Mouse (Mus musculus): ENCODE data around the gene Oca2. TPM values are rescaled to one million over a fixed set of nuclear protein-coding genes. Genes with fewer than 3 reads are reported as not detected.

The Oca2 gene
- polyA plus RNA-seq (2011; ENCODE audit: insufficient read depth, insufficient read length, low read depth, missing spikeins), result not detected in 2 replicates

- no peak within 1 kb of the TSS for H3K9ac ChIP-seq (ENCODE audit: low read depth, poor library complexity, severe bottlenecking)
- H3K27me3 ChIP-seq (ENCODE audit: control insufficient read depth, insufficient read depth, low read length, poor library complexity, severe bottlenecking), result no peaks in the 10 kb centered on the region
- H3K27ac ChIP-seq (ENCODE audit: insufficient read depth, low read length), result no peak within 1 kb of the TSS
- H3K4me1 ChIP-seq (ENCODE audit: control insufficient read depth, insufficient read depth, low read length), result no peaks in the 10 kb centered on the region
- no peaks in the 10 kb centered on the region for H3K9me3 ChIP-seq (replicated peaks; ENCODE audit: control insufficient read depth, insufficient read depth, low read length, poor library complexity, severe bottlenecking)
- H3K4me3 ChIP-seq (ENCODE audit: low read depth, low read length), result no peak within 1 kb of the TSS
- TF ChIP-seq EP300 (IDR thresholded peaks at IDR 0.05; ENCODE audit: insufficient read depth, low read depth, low read length) (no peak), CTCF (IDR thresholded peaks at IDR 0.05; ENCODE audit: low read depth, low read length) (no peak), POLR2A (IDR thresholded peaks at IDR 0.05; ENCODE audit: insufficient read depth, low read length) (no peak)
- no peaks in the 10 kb centered on the region for H3K36me3 ChIP-seq (ENCODE audit: control insufficient read depth, insufficient read depth, low read length, poor library complexity, severe bottlenecking)
These were observed at the start of gene Oca2 for GRCm38 (mm10) chr7:56239543-56239942. Gene Oca2 (plus strand): TSS chr7:56239760.

GRCm38 (mm10) chr7:56191041-56191440, 48.5 kb upstream of the Oca2 start:
- Histone ChIP-seq H3K36me3 (ENCODE audit: control insufficient read depth, insufficient read depth, low read length, poor library complexity, severe bottlenecking) (peaks cover 3% of the 10 kb centered on the region; the same call in 1 of the 2 replicates), H3K27me3 (ENCODE audit: control insufficient read depth, insufficient read depth, low read length, poor library complexity, severe bottlenecking) (no peaks in the 10 kb centered on the region), H3K4me1 (ENCODE audit: control insufficient read depth, insufficient read depth, low read length) (no peaks in the 10 kb centered on the region), H3K9ac (ENCODE audit: low read depth, poor library complexity, severe bottlenecking) (no peak overlapping the region), H3K27ac (ENCODE audit: insufficient read depth, low read length) (no peak overlapping the region), H3K4me3 (ENCODE audit: low read depth, low read length) (no peak overlapping the region), H3K9me3 (replicated peaks; ENCODE audit: control insufficient read depth, insufficient read depth, low read length, poor library complexity, severe bottlenecking) (no peaks in the 10 kb centered on the region)
- TF ChIP-seq POLR2A (IDR thresholded peaks at IDR 0.05; ENCODE audit: insufficient read depth, low read length) (no peak), CTCF (IDR thresholded peaks at IDR 0.05; ENCODE audit: low read depth, low read length) (no peak), EP300 (IDR thresholded peaks at IDR 0.05; ENCODE audit: insufficient read depth, low read depth, low read length) (no peak)

GRCm38 (mm10) chr7:56191661-56192060, 47.9 kb upstream of the Oca2 start:
- Histone ChIP-seq H3K27ac (ENCODE audit: insufficient read depth, low read length) (no peak overlapping the region), H3K9ac (ENCODE audit: low read depth, poor library complexity, severe bottlenecking) (no peak overlapping the region), H3K36me3 (ENCODE audit: control insufficient read depth, insufficient read depth, low read length, poor library complexity, severe bottlenecking) (peaks cover 3% of the 10 kb centered on the region; the same call in 1 of the 2 replicates), H3K4me1 (ENCODE audit: control insufficient read depth, insufficient read depth, low read length) (no peaks in the 10 kb centered on the region), H3K4me3 (ENCODE audit: low read depth, low read length) (no peak overlapping the region), H3K9me3 (replicated peaks; ENCODE audit: control insufficient read depth, insufficient read depth, low read length, poor library complexity, severe bottlenecking) (no peaks in the 10 kb centered on the region), H3K27me3 (ENCODE audit: control insufficient read depth, insufficient read depth, low read length, poor library complexity, severe bottlenecking) (no peaks in the 10 kb centered on the region)
- TF ChIP-seq EP300 (IDR thresholded peaks at IDR 0.05; ENCODE audit: insufficient read depth, low read depth, low read length), result no peak
- no peak for TF ChIP-seq CTCF (IDR thresholded peaks at IDR 0.05; ENCODE audit: low read depth, low read length)
- no peak for TF ChIP-seq POLR2A (IDR thresholded peaks at IDR 0.05; ENCODE audit: insufficient read depth, low read length)

GRCm38 (mm10) chr7:56201483-56202218, 37.9 kb upstream of the Oca2 start:
- no peak for TF ChIP-seq EP300 (IDR thresholded peaks at IDR 0.05; ENCODE audit: insufficient read depth, low read depth, low read length)
- no peak for TF ChIP-seq CTCF (IDR thresholded peaks at IDR 0.05; ENCODE audit: low read depth, low read length)
- no peak for TF ChIP-seq POLR2A (IDR thresholded peaks at IDR 0.05; ENCODE audit: insufficient read depth, low read length)
- no peaks in the 10 kb centered on the region for H3K4me1 ChIP-seq (ENCODE audit: control insufficient read depth, insufficient read depth, low read length)
- H3K27ac ChIP-seq (ENCODE audit: insufficient read depth, low read length), result no peak overlapping the region
- no peak overlapping the region for H3K9ac ChIP-seq (ENCODE audit: low read depth, poor library complexity, severe bottlenecking)
- H3K27me3 ChIP-seq (ENCODE audit: control insufficient read depth, insufficient read depth, low read length, poor library complexity, severe bottlenecking), result no peaks in the 10 kb centered on the region
- H3K36me3 ChIP-seq (ENCODE audit: control insufficient read depth, insufficient read depth, low read length, poor library complexity, severe bottlenecking), result peaks cover 11% of the 10 kb centered on the region; the same call in 1 of the 2 replicates
- no peaks in the 10 kb centered on the region for H3K9me3 ChIP-seq (replicated peaks; ENCODE audit: control insufficient read depth, insufficient read depth, low read length, poor library complexity, severe bottlenecking)
- H3K4me3 ChIP-seq (ENCODE audit: low read depth, low read length), result no peak overlapping the region

GRCm38 (mm10) chr7:56202843-56203242, 36.7 kb upstream of the Oca2 start:
- no peak for TF ChIP-seq EP300 (IDR thresholded peaks at IDR 0.05; ENCODE audit: insufficient read depth, low read depth, low read length)
- no peak for TF ChIP-seq POLR2A (IDR thresholded peaks at IDR 0.05; ENCODE audit: insufficient read depth, low read length)
- TF ChIP-seq CTCF (IDR thresholded peaks at IDR 0.05; ENCODE audit: low read depth, low read length), result no peak
- no peaks in the 10 kb centered on the region for H3K27me3 ChIP-seq (ENCODE audit: control insufficient read depth, insufficient read depth, low read length, poor library complexity, severe bottlenecking)
- H3K4me1 ChIP-seq (ENCODE audit: control insufficient read depth, insufficient read depth, low read length), result no peaks in the 10 kb centered on the region
- H3K27ac ChIP-seq (ENCODE audit: insufficient read depth, low read length), result no peak overlapping the region
- H3K9ac ChIP-seq (ENCODE audit: low read depth, poor library complexity, severe bottlenecking), result no peak overlapping the region
- peaks cover 10% of the 10 kb centered on the region; the same call in 1 of the 2 replicates for H3K36me3 ChIP-seq (ENCODE audit: control insufficient read depth, insufficient read depth, low read length, poor library complexity, severe bottlenecking)
- H3K9me3 ChIP-seq (replicated peaks; ENCODE audit: control insufficient read depth, insufficient read depth, low read length, poor library complexity, severe bottlenecking), result no peaks in the 10 kb centered on the region
- H3K4me3 ChIP-seq (ENCODE audit: low read depth, low read length), result no peak overlapping the region

GRCm38 (mm10) chr7:56203286-56203685, 36.3 kb upstream of the Oca2 start:
- Histone ChIP-seq H3K4me1 (ENCODE audit: control insufficient read depth, insufficient read depth, low read length) (no peaks in the 10 kb centered on the region), H3K4me3 (ENCODE audit: low read depth, low read length) (no peak overlapping the region), H3K27me3 (ENCODE audit: control insufficient read depth, insufficient read depth, low read length, poor library complexity, severe bottlenecking) (no peaks in the 10 kb centered on the region), H3K36me3 (ENCODE audit: control insufficient read depth, insufficient read depth, low read length, poor library complexity, severe bottlenecking) (peaks cover 10% of the 10 kb centered on the region; the same call in 1 of the 2 replicates), H3K27ac (ENCODE audit: insufficient read depth, low read length) (no peak overlapping the region), H3K9me3 (replicated peaks; ENCODE audit: control insufficient read depth, insufficient read depth, low read length, poor library complexity, severe bottlenecking) (no peaks in the 10 kb centered on the region), H3K9ac (ENCODE audit: low read depth, poor library complexity, severe bottlenecking) (no peak overlapping the region)
- no peak for TF ChIP-seq POLR2A (IDR thresholded peaks at IDR 0.05; ENCODE audit: insufficient read depth, low read length)
